Mouse (Mus musculus) heart, embryonic 11.5 days (tissue): ENCODE measurements around the gene Cfap54. TPM values are rescaled to one million over a fixed set of nuclear protein-coding genes. Genes with fewer than 3 reads are reported as not detected.

ENCODE experiments used
- ATAC-seq: fragments of 200-750 bp; cut with Nextera tagmentation; replicated peaks from 2 replicates; pipeline ENCODE4 v1.8.0; 2017; ENCODE audit warnings: moderate library complexity; ENCODE audit not compliant: insufficient number of reproducible peaks, low FRiP score, low TSS enrichment
- H3K27ac ChIP-seq: fragments of 300-500 bp; sonication (generic); 2 replicates; pipeline ENCODE4 v1.5.1; 2014; ENCODE audit warnings: mild to moderate bottlenecking, low read depth, low read length
- H3K27me3 ChIP-seq: fragments of 300-500 bp; sonication (generic); 2 replicates; pipeline ENCODE4 v1.6.1; 2014; ENCODE audit warnings: mild to moderate bottlenecking, low read length, mixed read lengths; ENCODE audit not compliant: control insufficient read depth, insufficient read depth
- H3K36me3 ChIP-seq: fragments of 300-500 bp; sonication (generic); 2 replicates; pipeline ENCODE4 v1.6.1; 2014; ENCODE audit warnings: mild to moderate bottlenecking, low read length, moderate library complexity, mixed read lengths; ENCODE audit not compliant: control insufficient read depth, insufficient read depth
- H3K4me1 ChIP-seq: fragments of 300-500 bp; sonication (generic); 2 replicates; pipeline ENCODE4 v1.6.1; 2014; ENCODE audit warnings: low read length; ENCODE audit not compliant: control insufficient read depth, insufficient read depth
- H3K4me2 ChIP-seq: fragments of 300-500 bp; sonication (generic); 2 replicates; pipeline ENCODE4 v1.6.1; 2014; ENCODE audit warnings: mild to moderate bottlenecking, moderate library complexity
- H3K4me3 ChIP-seq: fragments of 300-500 bp; sonication (generic); 2 replicates; pipeline ENCODE4 v1.5.1; 2014; ENCODE audit warnings: low read depth, low read length
- H3K9ac ChIP-seq: fragments of 300-500 bp; sonication (generic); 2 replicates; pipeline ENCODE4 v1.6.1; 2014; ENCODE audit warnings: mild to moderate bottlenecking, low read depth, low read length, moderate library complexity
- H3K9me3 ChIP-seq: fragments of 300-500 bp; sonication (generic); replicated peaks from 2 replicates; pipeline ENCODE4 v1.6.1; 2016; ENCODE audit warnings: low read length; ENCODE audit not compliant: control insufficient read depth
- WGBS: fragments of 180-500 bp; shearing (Covaris S2); extraction: QIAGEN DNeasy Blood & Tissue Kit; methylation state at CpG from one replicate; pipeline ENCODE4 v1.1.7; 2014; ENCODE audit not compliant: insufficient replicate concordance; 5-methylcytosine and 5-hydroxymethylcytosine counted together
- polyA plus RNA-seq: library from polyadenylated mRNA; unstranded; fragments of >200 nt; fragmentation: Nextera tagmentation; extraction: Ambion mirVana; gene quantifications from 2 replicates; pipeline ENCODE4 v1.2.1, GENCODE M21; 2014

Cfap54 gene
- polyA plus RNA-seq, 1 experiment from 2014 or later = 0.37 TPM

- 0 out of 2 replicates have a peak, but pooled peaks cover 3% of the 10 kb centered on the region for H3K4me1 ChIP-seq
- H3K36me3 ChIP-seq = no peaks in the 10 kb centered on the region
- ATAC-seq = no peak
- H3K27me3 ChIP-seq = no peaks in the 10 kb centered on the region
- no peak overlapping the region for H3K4me3 ChIP-seq
- no peak overlapping the region for H3K4me2 ChIP-seq
- H3K9me3 ChIP-seq = no peaks in the 10 kb centered on the region
- H3K27ac ChIP-seq = peak overlapping the region; percentile 79
- H3K9ac ChIP-seq = no peak overlapping the region
- WGBS = 65% methylated on average over 12 of the region's 12 CpGs
Measured at GRCm38 (mm10) chr10:93122399-93123184, 41.2 kb upstream of the Cfap54 start.

- Histone ChIP-seq H3K9me3 (no peaks in the 10 kb centered on the region), H3K27ac (no peak overlapping the region), H3K27me3 (no peaks in the 10 kb centered on the region), H3K4me1 (0 out of 2 replicates have a peak, but pooled peaks cover 3% of the 10 kb centered on the region), H3K36me3 (no peaks in the 10 kb centered on the region), H3K4me3 (no peak overlapping the region), H3K4me2 (no peak overlapping the region), H3K9ac (no peak overlapping the region)
- ATAC-seq = no peak
- WGBS = 86% methylated on average over 6 of the region's 6 CpGs
Measured at GRCm38 (mm10) chr10:93121262-93121860, 39.9 kb upstream of the Cfap54 start.

GRCm38 (mm10) chr10:93119809-93120208 is 38.4 kb upstream of the Cfap54 start:
- H3K27ac ChIP-seq = no peak overlapping the region
- H3K9ac ChIP-seq = no peak overlapping the region
- H3K9me3 ChIP-seq = no peaks in the 10 kb centered on the region
- no peaks in the 10 kb centered on the region for H3K27me3 ChIP-seq
- no peak overlapping the region for H3K4me3 ChIP-seq
- no peak overlapping the region for H3K4me2 ChIP-seq
- H3K36me3 ChIP-seq = no peaks in the 10 kb centered on the region
- no peak for ATAC-seq
- 77% methylated on average over 5 of the region's 5 CpGs for WGBS
- 0 out of 2 replicates have a peak, but pooled peaks cover 3% of the 10 kb centered on the region for H3K4me1 ChIP-seq

GRCm38 (mm10) chr10:93116636-93117035 is 35.2 kb upstream of the Cfap54 start:
- Histone ChIP-seq H3K9me3 (no peaks in the 10 kb centered on the region), H3K4me1 (no peaks in the 10 kb centered on the region), H3K27ac (no peak overlapping the region), H3K4me2 (no peak overlapping the region), H3K27me3 (no peaks in the 10 kb centered on the region), H3K9ac (no peak overlapping the region), H3K36me3 (no peaks in the 10 kb centered on the region), H3K4me3 (no peak overlapping the region)
- 70% methylated on average over 3 of the region's 3 CpGs for WGBS
- ATAC-seq = no peak

GRCm38 (mm10) chr10:93115743-93116142 is 34.3 kb upstream of the Cfap54 start:
- Histone ChIP-seq H3K4me2 (no peak overlapping the region), H3K9me3 (no peaks in the 10 kb centered on the region), H3K27me3 (no peaks in the 10 kb centered on the region), H3K4me3 (no peak overlapping the region), H3K4me1 (no peaks in the 10 kb centered on the region), H3K36me3 (no peaks in the 10 kb centered on the region), H3K27ac (no peak overlapping the region), H3K9ac (no peak overlapping the region)
- WGBS = 90% methylated on average over 1 of the region's 1 CpGs
- no peak for ATAC-seq

GRCm38 (mm10) chr10:93114782-93115181 is 33.4 kb upstream of the Cfap54 start:
- Histone ChIP-seq H3K9ac (no peak overlapping the region), H3K27me3 (no peaks in the 10 kb centered on the region), H3K4me3 (no peak overlapping the region), H3K27ac (no peak overlapping the region), H3K36me3 (no peaks in the 10 kb centered on the region), H3K9me3 (no peaks in the 10 kb centered on the region), H3K4me1 (no peaks in the 10 kb centered on the region), H3K4me2 (no peak overlapping the region)
- ATAC-seq = no peak
- 82% methylated on average over 1 of the region's 1 CpGs for WGBS

- Histone ChIP-seq H3K4me3 (no peak overlapping the region), H3K9me3 (no peaks in the 10 kb centered on the region), H3K4me2 (no peak overlapping the region), H3K4me1 (no peaks in the 10 kb centered on the region), H3K27me3 (no peaks in the 10 kb centered on the region), H3K36me3 (no peaks in the 10 kb centered on the region), H3K9ac (no peak overlapping the region), H3K27ac (no peak overlapping the region)
- WGBS = 91% methylated on average over 8 of the region's 8 CpGs
- no peak for ATAC-seq
Measured at GRCm38 (mm10) chr10:93113968-93114367, 32.5 kb upstream of the Cfap54 start.

- 85% methylated on average over 6 of the region's 6 CpGs for WGBS
- Histone ChIP-seq H3K4me3 (no peak overlapping the region), H3K27ac (no peak overlapping the region), H3K36me3 (no peaks in the 10 kb centered on the region), H3K4me1 (no peaks in the 10 kb centered on the region), H3K27me3 (no peaks in the 10 kb centered on the region), H3K4me2 (no peak overlapping the region), H3K9me3 (no peaks in the 10 kb centered on the region), H3K9ac (no peak overlapping the region)
- ATAC-seq = no peak
Measured at GRCm38 (mm10) chr10:93112021-93112420, 30.6 kb upstream of the Cfap54 start.

GRCm38 (mm10) chr10:93111412-93111811 is 30.0 kb upstream of the Cfap54 start:
- Histone ChIP-seq H3K27ac (no peak overlapping the region), H3K4me3 (no peak overlapping the region), H3K4me1 (no peaks in the 10 kb centered on the region), H3K9ac (no peak overlapping the region), H3K27me3 (no peaks in the 10 kb centered on the region), H3K36me3 (no peaks in the 10 kb centered on the region), H3K4me2 (no peak overlapping the region), H3K9me3 (no peaks in the 10 kb centered on the region)
- 64% methylated on average over 8 of the region's 8 CpGs for WGBS
- ATAC-seq = no peak
